Mouse (Mus musculus): ENCODE results near the gene Cd79a. TPM values are rescaled to one million over a fixed set of nuclear protein-coding genes. Genes with fewer than 3 reads are reported as not detected.

Cd79a gene
- 1.7 and 2.7 TPM in 2 replicates for polyA plus RNA-seq (2015; fragmentation: Nextera tagmentation; extraction: Ambion mirVana)

DNA sequence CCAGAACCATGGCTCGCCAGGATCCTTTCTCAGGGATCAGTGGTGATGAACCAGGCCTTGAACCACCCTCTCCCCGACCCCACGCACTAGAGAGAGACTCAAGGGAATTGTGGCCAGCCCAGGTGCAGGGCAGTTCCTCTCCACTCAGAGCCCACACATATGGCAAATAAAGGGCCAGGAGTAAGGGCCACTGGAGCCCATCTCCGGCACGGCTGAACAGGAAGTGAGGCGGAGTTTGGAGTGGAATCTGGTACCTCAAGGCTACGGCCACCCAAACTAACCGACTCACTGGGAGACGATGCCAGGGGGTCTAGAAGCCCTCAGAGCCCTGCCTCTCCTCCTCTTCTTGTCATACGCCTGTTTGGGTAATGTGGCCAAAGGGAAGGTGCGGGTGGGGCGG is at the start of gene Cd79a:
TSS of gene Cd79a (plus strand) at position 158 of the 400 bp plus-strand sequence.
- H3K36me3 ChIP-seq (ENCODE audit: insufficient read depth, low read length) = no peaks in the 10 kb centered on the region
- no peaks in the 10 kb centered on the region for H3K4me1 ChIP-seq (replicated peaks; ENCODE audit: insufficient read depth, low read length)
- DNase-seq (ENCODE audit: low spot score) = no peak
- H3K27ac ChIP-seq = no peak within 1 kb of the TSS
- no peaks in the 10 kb centered on the region for H3K27me3 ChIP-seq (ENCODE audit: insufficient read depth, low read length)
- H3K4me2 ChIP-seq (ENCODE audit: low read length) = no peak within 1 kb of the TSS
- WGBS = 67% methylated on average over 12 of the region's 12 CpGs
- no peak for TF ChIP-seq CTCF (IDR thresholded peaks at IDR 0.05; ENCODE audit: low read depth)
- no peak within 1 kb of the TSS for H3K9ac ChIP-seq (ENCODE audit: low read depth, low read length)
- no peaks in the 10 kb centered on the region for H3K9me3 ChIP-seq (replicated peaks; ENCODE audit: low read length)
- no peak for ATAC-seq (replicated peaks; ENCODE audit: low FRiP score, low read depth)
- H3K4me3 ChIP-seq (replicated peaks; ENCODE audit: low read depth, low read length) = no peak within 1 kb of the TSS

DNA sequence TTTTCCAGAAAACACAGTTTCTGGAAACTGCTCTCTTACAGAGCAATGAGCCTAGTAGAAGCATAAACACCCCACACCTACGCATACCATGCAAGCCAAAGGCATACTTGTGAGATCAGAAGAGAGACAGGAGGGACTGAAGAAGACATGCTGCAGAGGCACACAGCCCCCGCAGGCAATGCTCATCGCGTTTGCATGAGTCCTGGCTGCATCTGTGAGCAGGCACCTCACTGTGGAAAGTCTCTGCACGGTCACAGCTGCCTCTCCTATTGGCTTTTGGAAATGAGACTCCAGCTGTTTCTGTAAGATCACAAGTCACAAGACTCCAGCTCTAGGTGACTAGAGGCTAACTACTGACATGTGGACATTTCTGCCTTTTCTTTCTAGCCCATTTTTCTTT is 47.0 kb upstream of the Cd79a start:
- no peaks in the 10 kb centered on the region; the same call in 1 of the 2 replicates for H3K4me1 ChIP-seq (replicated peaks; ENCODE audit: insufficient read depth, low read length)
- 16% methylated on average over 5 of the region's 5 CpGs for WGBS
- H3K9ac ChIP-seq (ENCODE audit: low read depth, low read length) = no peak overlapping the region
- H3K4me2 ChIP-seq (ENCODE audit: low read length) = no peak overlapping the region
- TF ChIP-seq CTCF (IDR thresholded peaks at IDR 0.05; ENCODE audit: low read depth) = no peak
- no peaks in the 10 kb centered on the region for H3K36me3 ChIP-seq (ENCODE audit: insufficient read depth, low read length)
- ATAC-seq (replicated peaks; ENCODE audit: low FRiP score, low read depth) = no peak
- H3K27ac ChIP-seq = no peak overlapping the region
- no peaks in the 10 kb centered on the region for H3K9me3 ChIP-seq (replicated peaks; ENCODE audit: low read length)
- DNase-seq (ENCODE audit: low spot score) = peak; percentile 29
- no peak overlapping the region for H3K4me3 ChIP-seq (replicated peaks; ENCODE audit: low read depth, low read length)
- H3K27me3 ChIP-seq (ENCODE audit: insufficient read depth, low read length) = no peaks in the 10 kb centered on the region

- Histone ChIP-seq H3K27me3 (ENCODE audit: insufficient read depth, low read length) (no peaks in the 10 kb centered on the region), H3K9ac (ENCODE audit: low read depth, low read length) (no peak overlapping the region), H3K36me3 (ENCODE audit: insufficient read depth, low read length) (no peaks in the 10 kb centered on the region), H3K4me1 (replicated peaks; ENCODE audit: insufficient read depth, low read length) (no peaks in the 10 kb centered on the region; the same call in 1 of the 2 replicates), H3K9me3 (replicated peaks; ENCODE audit: low read length) (no peaks in the 10 kb centered on the region), H3K27ac (no peak overlapping the region), H3K4me3 (replicated peaks; ENCODE audit: low read depth, low read length) (no peak overlapping the region), H3K4me2 (ENCODE audit: low read length) (no peak overlapping the region)
- no peak for TF ChIP-seq CTCF (IDR thresholded peaks at IDR 0.05; ENCODE audit: low read depth)
- DNase-seq (ENCODE audit: low spot score) (peak; percentile 28), ATAC-seq (replicated peaks; ENCODE audit: low FRiP score, low read depth) (0 out of 2 replicates have a peak, but pooled peaks have one; percentile 25)
- 33% methylated on average over 6 of the region's 6 CpGs for WGBS
Measured at GRCm38 (mm10) chr7:24850899-24851303, 46.3 kb upstream of the Cd79a start.

- H3K36me3 ChIP-seq (ENCODE audit: insufficient read depth, low read length) = no peaks in the 10 kb centered on the region
- no peak for ATAC-seq (replicated peaks; ENCODE audit: low FRiP score, low read depth)
- H3K27ac ChIP-seq = no peak overlapping the region
- no peaks in the 10 kb centered on the region for H3K9me3 ChIP-seq (replicated peaks; ENCODE audit: low read length)
- H3K27me3 ChIP-seq (ENCODE audit: insufficient read depth, low read length) = no peaks in the 10 kb centered on the region
- WGBS = 68% methylated on average over 5 of the region's 5 CpGs
- H3K4me2 ChIP-seq (ENCODE audit: low read length) = no peak overlapping the region
- H3K4me3 ChIP-seq (replicated peaks; ENCODE audit: low read depth, low read length) = no peak overlapping the region
- TF ChIP-seq CTCF (IDR thresholded peaks at IDR 0.05; ENCODE audit: low read depth) = no peak
- H3K9ac ChIP-seq (ENCODE audit: low read depth, low read length) = no peak overlapping the region
- no peak for DNase-seq (ENCODE audit: low spot score)
- H3K4me1 ChIP-seq (replicated peaks; ENCODE audit: insufficient read depth, low read length) = no peaks in the 10 kb centered on the region; the same call in 1 of the 2 replicates
Measured at GRCm38 (mm10) chr7:24851596-24852325, 45.4 kb upstream of the Cd79a start.

DNA sequence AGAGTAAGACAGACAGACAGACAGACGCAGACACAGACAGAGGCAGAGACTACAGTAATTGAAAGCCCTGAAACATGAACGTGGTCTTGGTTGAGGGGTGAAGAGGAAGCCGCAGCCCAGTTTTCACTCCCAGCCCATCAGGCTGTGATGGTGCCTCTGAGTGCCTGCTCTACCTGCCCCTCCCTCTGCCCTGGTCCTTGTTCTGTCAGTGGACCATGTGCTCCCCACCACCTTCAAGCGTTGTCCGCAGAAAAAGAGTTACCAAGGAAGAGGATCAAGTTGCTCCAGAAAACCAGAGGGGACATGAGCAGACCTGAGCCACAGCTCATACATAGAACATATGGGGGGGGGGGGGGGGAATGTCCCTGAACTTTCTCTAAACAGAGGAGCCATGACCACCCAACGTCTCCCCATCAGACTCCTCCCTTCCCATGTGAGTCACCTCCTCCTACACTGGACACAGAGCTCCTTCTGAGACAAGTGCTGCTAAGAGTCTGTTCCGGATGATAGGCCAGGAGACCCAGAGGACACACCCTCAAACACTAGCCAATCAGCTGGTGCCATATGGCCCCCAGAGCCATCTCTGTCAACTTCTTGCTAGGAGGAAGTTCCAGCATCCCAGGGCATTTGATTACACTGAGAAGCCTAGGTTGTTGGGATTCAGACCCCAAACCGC is 44.5 kb upstream of the Cd79a start:
- no peak for DNase-seq (ENCODE audit: low spot score)
- 62% methylated on average over 8 of the region's 8 CpGs for WGBS
- no peaks in the 10 kb centered on the region; the same call in 1 of the 2 replicates for H3K4me1 ChIP-seq (replicated peaks; ENCODE audit: insufficient read depth, low read length)
- H3K9ac ChIP-seq (ENCODE audit: low read depth, low read length) = no peak overlapping the region
- H3K27me3 ChIP-seq (ENCODE audit: insufficient read depth, low read length) = no peaks in the 10 kb centered on the region
- no peak for TF ChIP-seq CTCF (IDR thresholded peaks at IDR 0.05; ENCODE audit: low read depth)
- H3K27ac ChIP-seq = no peak overlapping the region
- 0 out of 2 replicates have a peak, but pooled peaks have one; percentile 42 for ATAC-seq (replicated peaks; ENCODE audit: low FRiP score, low read depth)
- H3K36me3 ChIP-seq (ENCODE audit: insufficient read depth, low read length) = no peaks in the 10 kb centered on the region
- H3K4me3 ChIP-seq (replicated peaks; ENCODE audit: low read depth, low read length) = no peak overlapping the region
- no peaks in the 10 kb centered on the region for H3K9me3 ChIP-seq (replicated peaks; ENCODE audit: low read length)
- no peak overlapping the region for H3K4me2 ChIP-seq (ENCODE audit: low read length)

GRCm38 (mm10) chr7:24853233-24853563 is 44.0 kb upstream of the Cd79a start:
- no peaks in the 10 kb centered on the region for H3K9me3 ChIP-seq (replicated peaks; ENCODE audit: low read length)
- no peaks in the 10 kb centered on the region for H3K36me3 ChIP-seq (ENCODE audit: insufficient read depth, low read length)
- H3K9ac ChIP-seq (ENCODE audit: low read depth, low read length) = no peak overlapping the region
- no peak overlapping the region for H3K4me2 ChIP-seq (ENCODE audit: low read length)
- H3K4me1 ChIP-seq (replicated peaks; ENCODE audit: insufficient read depth, low read length) = no peaks in the 10 kb centered on the region; the same call in 1 of the 2 replicates
- DNase-seq (ENCODE audit: low spot score) (no peak), ATAC-seq (replicated peaks; ENCODE audit: low FRiP score, low read depth) (no peak)
- no peaks in the 10 kb centered on the region for H3K27me3 ChIP-seq (ENCODE audit: insufficient read depth, low read length)
- no peak overlapping the region for H3K4me3 ChIP-seq (replicated peaks; ENCODE audit: low read depth, low read length)
- no peak overlapping the region for H3K27ac ChIP-seq
- no peak for TF ChIP-seq CTCF (IDR thresholded peaks at IDR 0.05; ENCODE audit: low read depth)

Measured in kidney, postnatal 0 days (tissue).